Comparison of ENCODE assay signal across 15 mouse cellular contexts in the genomic region with DNA sequence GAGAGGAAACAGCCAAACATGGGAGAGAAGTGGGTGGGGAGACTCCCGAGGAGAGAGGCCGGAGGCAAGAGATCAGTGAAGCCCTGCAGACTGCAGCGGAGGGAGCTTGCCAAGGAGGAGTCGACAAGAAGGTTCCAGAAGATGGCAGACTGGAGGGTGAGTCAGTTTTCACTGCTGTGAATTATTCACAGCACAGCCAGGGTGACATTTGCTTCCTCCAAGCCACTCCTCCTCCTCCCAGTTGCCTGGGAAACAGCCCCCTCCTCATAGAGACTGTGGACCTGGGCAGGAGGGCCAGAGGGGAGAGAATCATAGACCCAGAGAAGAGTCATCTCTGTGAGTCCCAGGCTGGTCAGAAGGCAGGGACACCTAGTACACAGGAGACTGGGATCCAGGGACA.
DNase-seq lines count a peak whose midpoint lies in the region; ATAC-seq lines count a peak whose summit lies in the region.
"Had no signal": no experiment of that assay in that cellular context is flagged by ENCODE, and none has a peak within 500 bp of the region (broad histone marks: within the 10 kb centered on the region; RNA-seq: fewer than 3 reads in every experiment).

No protein-coding gene starts in this region.

- no peak for ATAC-seq in forebrain, embryonic 14.5 days
- no peak for ATAC-seq in forebrain, embryonic 12.5 days (ENCODE audit: low FRiP score)
- ATAC-seq: liver, embryonic 12.5 days; lung, postnatal 0 days had no signal

- H3K27me3 ChIP-seq in forebrain, embryonic 14.5 days (replicated peaks; ENCODE audit: control insufficient read depth, insufficient read depth, low read length) = no peaks in the 10 kb centered on the region
- 0 out of 2 replicates have a peak, but pooled peaks cover 14% of the 10 kb centered on the region for H3K27me3 ChIP-seq in forebrain, embryonic 12.5 days
- H3K27me3 ChIP-seq: embryonic facial prominence, embryonic 13.5 days; liver, embryonic 12.5 days had no signal

- DNase-seq in forebrain, embryonic 14.5 days (ENCODE audit: low spot score) = peak; percentile 31
- peak; percentile 10 to 23 for DNase-seq in layer of hippocampus, adult 8-10 months (ENCODE audit: low spot score in 2 of 2)
- DNase-seq in layer of hippocampus, postnatal 14 days (ENCODE audit: low spot score in 2 of 2) = no peak
- peak; percentile 29 to 32 for DNase-seq in frontal cortex, postnatal 36 days (ENCODE audit: low spot score in 2 of 2)
- peak; percentile 21 for DNase-seq in right cerebral cortex, postnatal 14 days
- DNase-seq in spleen, postnatal 10 days (ENCODE audit: low spot score in 2 of 2) = no peak
- DNase-seq: heart, postnatal 36 days; kidney, adult 2 months; retina, postnatal 1 day; thymus, postnatal 14 days had no signal

- no peak overlapping the region for H3K27ac ChIP-seq in forebrain, embryonic 14.5 days (ENCODE audit: low read depth, low read length)
- H3K27ac ChIP-seq in forebrain, embryonic 12.5 days = no peak overlapping the region
- H3K27ac ChIP-seq: embryonic facial prominence, embryonic 13.5 days; liver, embryonic 12.5 days had no signal

- H3K4me3 ChIP-seq in forebrain, embryonic 14.5 days (ENCODE audit: low read depth, low read length) = no peak overlapping the region
- no peak overlapping the region for H3K4me3 ChIP-seq in forebrain, embryonic 12.5 days (replicated peaks)
- H3K4me3 ChIP-seq: embryonic facial prominence, embryonic 13.5 days; liver, embryonic 12.5 days had no signal

- no peaks in the 10 kb centered on the region for H3K9me3 ChIP-seq in forebrain, embryonic 14.5 days (replicated peaks; ENCODE audit: control insufficient read depth, low read length)
- no peaks in the 10 kb centered on the region for H3K9me3 ChIP-seq in forebrain, embryonic 12.5 days
- H3K9me3 ChIP-seq: embryonic facial prominence, embryonic 13.5 days; liver, embryonic 12.5 days had no signal

- no peaks in the 10 kb centered on the region for H3K36me3 ChIP-seq in forebrain, embryonic 14.5 days (ENCODE audit: control insufficient read depth, insufficient read depth, low read length)
- no peaks in the 10 kb centered on the region for H3K36me3 ChIP-seq in forebrain, embryonic 12.5 days (replicated peaks)
- H3K36me3 ChIP-seq: embryonic facial prominence, embryonic 13.5 days; G1E; liver, embryonic 12.5 days had no signal

- H3K9ac ChIP-seq in forebrain, embryonic 14.5 days (ENCODE audit: low read length) = no peak overlapping the region
- no peak overlapping the region for H3K9ac ChIP-seq in forebrain, embryonic 12.5 days
- H3K9ac ChIP-seq: embryonic facial prominence, embryonic 13.5 days; liver, embryonic 12.5 days had no signal

- H3K4me2 ChIP-seq in forebrain, embryonic 14.5 days (ENCODE audit: low read length) = no peak overlapping the region
- H3K4me2 ChIP-seq in forebrain, embryonic 12.5 days = no peak overlapping the region
- H3K4me2 ChIP-seq: embryonic facial prominence, embryonic 13.5 days; liver, embryonic 12.5 days had no signal

- 56% methylated on average over 4 of the region's 4 CpGs for WGBS in forebrain, embryonic 14.5 days
- 76% methylated on average over 4 of the region's 4 CpGs for WGBS in forebrain, embryonic 12.5 days

- H3K4me1 ChIP-seq in forebrain, embryonic 14.5 days (ENCODE audit: control insufficient read depth, insufficient read depth, low read length) = peaks cover 14% of the 10 kb centered on the region
- H3K4me1 ChIP-seq in forebrain, embryonic 12.5 days = peaks cover 26% of the 10 kb centered on the region
- H3K4me1 ChIP-seq: embryonic facial prominence, embryonic 13.5 days had no signal

Comparison
In these comparisons a context has a peak if more than half of its experiments do, and no peak if none do; other contexts are left out.
1. DNase-seq: peak in forebrain, embryonic 14.5 days (single experiment), layer of hippocampus, adult 8-10 months (2 of 2), frontal cortex, postnatal 36 days (2 of 2) and right cerebral cortex, postnatal 14 days (single experiment); none in layer of hippocampus, postnatal 14 days (0 of 2) and spleen, postnatal 10 days (0 of 2).